Mouse (Mus musculus): ENCODE results near the gene Eapp.
A peak's percentile ranks its signal among the peaks of the same experiment; 100 is the strongest.

Gene Eapp

DNA sequence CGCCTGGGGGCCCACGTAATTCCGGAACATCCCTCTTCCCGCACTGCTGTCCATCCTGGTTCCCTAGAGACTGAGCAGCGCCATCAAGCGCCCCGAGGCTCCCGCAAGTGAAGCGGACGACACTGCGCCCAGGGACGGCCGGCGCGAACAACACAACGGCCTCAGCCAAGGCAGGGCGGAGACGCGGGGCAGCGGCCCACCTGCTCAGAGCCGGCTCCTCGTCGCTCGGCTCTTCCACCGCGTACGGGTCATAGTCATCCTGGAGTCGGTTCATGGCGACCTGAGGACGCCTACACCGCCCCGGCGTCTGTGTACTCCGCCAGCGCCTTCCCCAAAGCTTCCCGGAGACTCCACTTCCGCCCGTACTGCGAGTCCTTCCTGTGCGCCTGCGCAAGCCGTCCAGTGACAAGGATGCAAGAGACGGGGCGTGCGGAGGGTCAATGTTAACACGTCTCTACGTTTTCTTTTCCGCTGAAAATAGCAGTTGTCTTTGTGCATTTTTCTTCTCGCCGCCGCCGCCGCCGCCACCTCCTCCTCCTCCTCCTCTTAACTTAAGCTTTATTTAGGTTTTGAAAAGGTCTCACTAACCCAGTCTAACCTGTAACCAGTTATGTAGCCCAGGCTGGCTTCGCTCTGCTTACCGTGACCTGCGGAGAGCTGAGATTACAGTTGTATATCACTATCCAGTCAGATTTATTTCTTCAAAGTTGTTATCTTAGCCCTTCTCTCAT lies at the start of gene Eapp:
Eapp (minus strand) TSS at position 387 of the 731 bp plus-strand sequence.
- TF ChIP-seq GATA4 (IDR thresholded peaks at IDR 0.05; ENCODE audit: insufficient replicate concordance, low read length), result peak; percentile 31; the same call in 1 of the 2 replicates

DNA sequence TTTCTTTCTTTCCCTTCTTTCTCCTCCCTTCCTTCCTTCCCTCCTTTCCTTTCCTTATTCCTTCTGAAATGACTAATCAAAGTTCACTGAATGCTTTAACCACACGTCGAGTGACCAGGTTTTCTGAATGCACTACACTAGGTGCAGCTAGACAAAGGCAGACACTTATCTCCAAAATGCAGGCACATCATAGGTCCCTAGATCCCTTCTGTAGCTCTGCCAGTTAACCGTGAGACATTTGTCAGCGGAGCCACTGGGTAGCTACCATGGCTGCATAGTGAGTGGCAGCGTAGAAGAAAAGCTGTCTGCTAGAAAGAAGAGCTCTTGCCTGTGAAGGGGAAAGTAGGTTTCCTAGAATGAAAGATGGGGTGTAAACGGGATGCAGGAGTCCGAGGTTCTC lies 3.7 kb upstream of the Eapp start:
- no peak for TF ChIP-seq GATA4 (IDR thresholded peaks at IDR 0.05; ENCODE audit: insufficient replicate concordance, low read length)

DNA sequence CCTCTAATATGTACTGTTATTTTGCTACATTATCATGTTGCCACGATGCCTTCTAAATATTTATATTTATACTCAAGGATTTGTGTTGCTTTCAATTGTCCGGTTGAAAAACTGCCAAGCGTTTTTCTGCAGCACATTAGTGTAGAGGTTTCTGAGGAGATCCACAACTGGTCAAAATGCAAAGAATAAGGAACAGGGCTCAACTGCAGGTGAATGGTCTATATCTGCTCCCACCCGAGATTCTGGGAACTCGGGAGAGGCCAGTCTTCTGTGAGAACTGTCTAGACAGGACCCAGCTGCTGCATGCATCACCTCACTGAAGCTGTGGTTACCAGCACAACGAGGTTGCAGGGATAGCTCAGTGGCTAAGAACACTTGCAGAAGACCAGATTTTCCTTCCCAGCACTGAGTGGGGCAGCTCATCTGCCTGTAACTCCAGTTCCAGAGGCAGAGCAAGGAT lies 2.1 kb upstream of the Eapp start:
- no peak for TF ChIP-seq GATA4 (IDR thresholded peaks at IDR 0.05; ENCODE audit: insufficient replicate concordance, low read length)

- TF ChIP-seq GATA4 (IDR thresholded peaks at IDR 0.05; ENCODE audit: insufficient replicate concordance, low read length), result no peak
These were observed 1.4 kb upstream of the Eapp start for GRCm38 (mm10) chr12:54697003-54697597.

GRCm38 (mm10) chr12:54696242-54697002 lies 725 bp upstream of the Eapp start:
- TF ChIP-seq GATA4 (IDR thresholded peaks at IDR 0.05; ENCODE audit: insufficient replicate concordance, low read length), result no peak

GRCm38 (mm10) chr12:54694847-54695510 lies 718 bp downstream of the Eapp start:
- no peak for TF ChIP-seq GATA4 (IDR thresholded peaks at IDR 0.05; ENCODE audit: insufficient replicate concordance, low read length)

- no peak for TF ChIP-seq GATA4 (IDR thresholded peaks at IDR 0.05; ENCODE audit: insufficient replicate concordance, low read length)
These were observed 6.6 kb downstream of the Eapp start for GRCm38 (mm10) chr12:54689082-54689481.

DNA sequence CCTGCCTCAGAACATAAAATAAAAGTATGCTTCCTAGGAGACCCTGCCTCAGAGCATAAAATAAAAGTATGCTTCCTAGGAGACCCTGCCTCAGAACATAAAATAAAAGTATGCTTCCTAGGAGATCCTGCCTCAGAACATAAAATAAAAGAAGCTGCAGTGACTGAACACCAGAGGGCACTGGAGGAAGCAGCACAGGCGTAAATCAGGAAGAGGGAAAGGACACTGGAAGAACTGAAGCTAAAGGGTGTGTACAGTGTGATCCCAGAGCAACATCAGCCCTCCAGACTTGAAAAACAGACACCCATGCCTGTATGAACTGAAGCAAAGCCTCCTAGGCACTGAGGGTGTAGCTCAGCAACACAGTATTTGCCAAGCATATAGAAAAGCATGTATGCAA lies 12.5 kb downstream of the Eapp start:
- TF ChIP-seq GATA4 (IDR thresholded peaks at IDR 0.05; ENCODE audit: insufficient replicate concordance, low read length), result no peak

DNA sequence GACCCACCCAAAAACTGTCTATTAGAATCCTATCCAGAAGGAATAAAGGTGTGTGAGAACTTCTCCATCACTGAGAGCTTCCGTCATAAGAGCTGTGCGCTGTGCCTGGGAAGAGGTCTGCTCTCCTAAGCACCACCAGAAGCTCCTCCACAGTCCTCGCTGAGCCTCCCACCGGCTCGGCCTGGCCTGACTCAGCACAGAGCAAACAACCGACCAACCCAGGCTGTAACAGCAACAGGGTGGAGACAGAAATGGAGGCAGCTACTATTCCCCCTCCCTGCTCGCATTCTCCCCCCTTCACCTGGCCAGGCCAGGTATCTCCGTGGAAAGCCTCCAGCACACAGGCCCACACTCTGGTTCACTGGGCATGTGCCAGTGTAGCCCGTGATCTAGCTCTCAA lies 19.0 kb downstream of the Eapp start:
- no peak for TF ChIP-seq GATA4 (IDR thresholded peaks at IDR 0.05; ENCODE audit: insufficient replicate concordance, low read length)

DNA sequence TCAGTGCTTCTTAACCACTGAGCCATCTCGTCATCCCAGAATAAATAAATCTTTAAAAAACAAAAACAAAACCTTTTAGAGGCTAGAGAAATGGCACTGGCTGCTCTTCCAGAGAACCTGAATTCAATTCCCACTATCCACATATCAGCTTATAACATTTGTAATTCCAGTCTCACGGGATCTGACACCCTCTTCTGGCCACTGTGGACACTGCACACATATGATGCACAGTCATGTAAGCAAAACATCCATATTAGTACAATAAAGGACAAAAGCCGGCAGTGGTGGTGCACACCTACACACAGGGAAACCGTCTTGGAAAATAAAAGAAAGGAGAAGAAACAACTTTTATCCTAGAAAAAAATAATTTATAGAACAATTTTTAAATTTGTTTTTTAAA lies 20.3 kb downstream of the Eapp start:
- no peak for TF ChIP-seq GATA4 (IDR thresholded peaks at IDR 0.05; ENCODE audit: insufficient replicate concordance, low read length)

GRCm38 (mm10) chr12:54671262-54671661 lies 24.4 kb downstream of the Eapp start:
- no peak for TF ChIP-seq GATA4 (IDR thresholded peaks at IDR 0.05; ENCODE audit: insufficient replicate concordance, low read length)

DNA sequence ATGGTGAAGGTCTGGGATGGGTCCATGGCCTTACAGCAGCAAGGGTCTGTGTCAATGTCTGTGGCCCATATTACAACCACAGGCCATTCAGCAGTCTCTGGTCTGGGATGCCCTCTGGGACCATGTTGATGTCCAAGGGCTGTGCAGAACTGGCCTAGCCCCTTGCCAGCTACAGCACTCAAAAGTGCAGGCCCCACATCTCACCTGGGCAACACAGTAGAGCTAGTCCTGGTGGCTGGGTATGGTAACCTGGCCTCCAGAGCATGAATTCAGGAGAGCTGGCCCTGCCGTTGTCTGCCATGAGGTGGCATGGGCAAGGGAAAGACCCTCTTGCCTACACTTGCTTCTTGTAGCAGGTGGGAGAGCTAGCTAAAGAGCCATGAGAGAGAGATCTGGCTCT lies 27.6 kb downstream of the Eapp start:
- TF ChIP-seq GATA4 (IDR thresholded peaks at IDR 0.05; ENCODE audit: insufficient replicate concordance, low read length), result no peak

GRCm38 (mm10) chr12:54665526-54665925 lies 30.2 kb downstream of the Eapp start:
- no peak for TF ChIP-seq GATA4 (IDR thresholded peaks at IDR 0.05; ENCODE audit: insufficient replicate concordance, low read length)

DNA sequence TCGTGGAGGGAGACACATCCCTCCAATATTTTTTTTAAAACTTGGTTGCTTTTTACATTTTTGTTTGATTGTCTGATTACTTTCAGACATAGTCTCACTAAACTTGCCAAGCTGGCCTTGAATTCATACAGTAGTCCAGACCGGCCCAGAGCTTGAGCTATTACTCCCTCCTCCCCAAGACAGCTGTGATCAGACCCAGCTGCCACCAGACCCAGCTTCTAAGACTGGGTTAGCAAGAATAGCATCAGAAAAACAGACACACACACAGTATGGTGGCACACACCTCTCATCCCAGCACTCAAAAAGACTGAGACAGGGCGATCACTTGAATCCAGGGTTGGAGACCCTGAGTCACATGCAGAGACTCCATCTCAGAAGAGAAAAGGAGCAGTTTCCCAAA lies 35.8 kb downstream of the Eapp start:
- TF ChIP-seq GATA4 (IDR thresholded peaks at IDR 0.05; ENCODE audit: insufficient replicate concordance, low read length), result no peak

GRCm38 (mm10) chr12:54658425-54659092 lies 37.1 kb downstream of the Eapp start:
- TF ChIP-seq GATA4 (IDR thresholded peaks at IDR 0.05; ENCODE audit: insufficient replicate concordance, low read length), result no peak
